Mouse (Mus musculus): Measurements from ENCODE around the gene Ccdc12. TPM values are rescaled to one million over a fixed set of nuclear protein-coding genes. Genes with fewer than 3 reads are reported as not detected.

Gene Ccdc12
- total RNA-seq, 2 experiments from 2014 or later = 69.6 to 78.9 TPM

DNA sequence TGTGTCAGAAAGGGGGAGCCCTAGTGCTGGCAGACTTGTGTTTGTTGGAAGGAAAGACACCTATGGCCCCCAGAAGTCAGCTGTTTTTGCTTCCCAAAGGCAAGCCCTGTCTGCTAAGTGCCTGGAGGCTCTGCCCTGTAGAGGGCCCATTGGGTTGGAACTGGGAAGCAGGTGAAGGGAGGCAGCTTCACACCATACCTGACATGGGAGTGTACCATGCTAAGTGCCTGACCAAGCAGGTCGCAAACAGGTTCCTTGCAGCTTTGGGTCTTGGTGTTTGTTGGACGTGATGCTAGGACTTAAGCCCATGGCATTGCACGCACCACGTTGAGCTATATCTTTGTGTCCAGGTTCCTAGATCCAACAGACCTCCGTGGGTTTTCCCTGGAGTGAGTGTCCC, 40.1 kb downstream of the Ccdc12 start:
- intact Hi-C loops (cut with DNase I) = no loop called here
- DNase-seq = no peak

DNA sequence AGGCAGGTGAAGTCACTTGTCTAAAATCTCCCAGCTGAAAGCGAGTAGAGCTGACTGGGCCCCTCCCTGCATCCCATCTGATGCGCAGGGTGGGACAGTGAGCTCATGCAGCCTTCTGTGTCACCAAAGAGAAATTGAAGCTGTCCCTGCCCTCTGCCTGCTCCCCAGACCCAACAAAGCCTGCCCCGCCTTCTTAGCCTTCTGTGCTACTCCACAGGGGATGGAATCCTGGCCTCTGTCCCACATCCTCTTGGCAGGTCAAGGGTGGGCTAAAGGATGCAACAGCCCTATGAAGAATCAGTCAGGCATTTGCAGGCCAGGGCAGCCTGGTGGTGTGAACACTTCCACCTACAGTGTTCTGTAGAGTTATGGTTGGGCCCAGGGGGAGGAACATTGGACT, 41.2 kb downstream of the Ccdc12 start:
- DNase-seq = peak; percentile 57 to 72
- intact Hi-C loops (cut with DNase I) = no loop called here

DNA sequence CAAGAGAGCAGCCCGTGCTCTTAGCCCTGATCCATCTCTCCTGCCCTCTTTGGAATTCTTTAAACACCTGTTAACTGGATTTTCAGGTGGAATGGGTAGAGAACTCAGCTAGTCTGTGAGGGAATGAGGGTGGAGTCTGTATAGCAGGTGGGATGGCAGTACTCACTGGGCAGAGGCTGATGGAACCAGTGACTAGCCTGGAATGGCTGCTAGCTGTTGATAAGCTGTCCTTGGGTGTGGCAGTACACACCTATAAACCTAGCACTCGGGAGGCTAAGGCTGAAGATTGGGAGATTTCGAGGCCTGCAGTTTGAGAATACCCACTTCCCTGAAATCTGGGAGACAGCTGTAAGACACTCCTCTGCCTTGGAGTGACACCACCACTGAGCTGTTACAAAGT, 43.3 kb downstream of the Ccdc12 start:
- no peak for DNase-seq
- intact Hi-C loops (cut with DNase I) = no loop called here

DNA sequence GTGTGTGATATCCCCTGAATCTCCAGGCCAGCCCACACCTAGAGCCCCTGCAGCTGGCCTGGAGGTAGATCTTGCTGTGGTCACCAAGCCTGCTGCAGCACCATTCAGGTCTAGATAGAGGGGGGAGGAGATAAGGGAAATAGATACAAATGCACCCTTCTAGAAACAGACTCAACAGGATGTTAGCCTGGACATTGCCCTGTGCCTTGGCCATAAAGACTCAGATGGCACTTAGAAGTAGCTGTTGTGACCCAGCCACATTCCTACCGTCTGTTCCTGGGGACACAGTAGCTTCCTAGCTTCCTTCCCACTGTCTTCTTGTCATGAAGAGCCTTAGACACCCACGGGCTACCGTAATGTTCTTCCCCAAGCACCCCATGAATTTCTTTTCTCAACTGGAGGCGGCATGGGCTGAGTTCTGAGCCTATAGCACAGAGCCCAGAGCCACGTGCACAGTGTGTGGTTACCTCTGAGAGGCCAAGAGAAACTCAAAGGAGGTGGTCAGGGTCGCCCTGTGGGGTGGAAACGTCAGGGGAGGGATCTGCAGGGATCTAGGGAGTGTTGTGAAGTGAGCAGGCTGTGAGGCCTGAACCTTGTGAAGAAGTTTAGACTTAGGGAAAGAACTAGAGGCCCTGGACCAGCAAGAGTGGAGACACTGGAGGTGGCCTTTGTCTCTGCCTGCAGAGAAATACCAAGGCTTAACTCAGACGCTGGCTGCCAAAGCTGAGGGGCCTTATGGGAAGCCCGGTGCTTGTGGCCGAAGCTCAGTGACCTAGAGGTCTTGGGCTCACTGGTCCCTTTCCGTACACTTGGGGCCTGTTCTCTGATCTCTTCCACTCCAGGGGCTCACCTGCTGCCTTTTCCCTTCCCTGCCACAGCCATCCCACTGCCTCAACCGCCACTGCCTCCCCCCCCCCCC, 45.1 kb downstream of the Ccdc12 start:
- intact Hi-C loops (cut with DNase I) = no loop called here

DNA sequence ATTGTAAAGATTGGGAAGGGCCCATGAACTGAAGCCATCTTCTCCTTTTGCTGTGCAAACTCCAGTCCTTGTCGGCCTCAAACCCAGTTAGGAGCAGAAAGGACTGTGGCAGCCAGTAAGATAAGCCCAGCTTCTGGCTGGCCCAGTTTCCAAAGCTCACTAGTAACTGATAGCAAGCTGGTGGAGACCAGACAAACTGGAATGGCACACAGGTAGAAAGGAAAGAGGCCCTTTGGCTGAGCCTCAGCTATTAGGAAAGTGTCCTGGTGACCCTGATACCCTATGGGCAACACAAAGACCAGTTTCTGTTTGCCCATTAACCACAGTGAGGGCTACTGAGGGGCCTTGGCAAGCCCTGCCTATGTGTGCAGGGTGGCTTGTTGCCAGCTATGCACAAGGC, 46.5 kb downstream of the Ccdc12 start:
- DNase-seq = peak; percentile 52 to 62
- intact Hi-C loops (cut with DNase I) = no loop called here

More for the DNA sequence above, 45.1 kb downstream of the Ccdc12 start:
- no peak for DNase-seq

DNA sequence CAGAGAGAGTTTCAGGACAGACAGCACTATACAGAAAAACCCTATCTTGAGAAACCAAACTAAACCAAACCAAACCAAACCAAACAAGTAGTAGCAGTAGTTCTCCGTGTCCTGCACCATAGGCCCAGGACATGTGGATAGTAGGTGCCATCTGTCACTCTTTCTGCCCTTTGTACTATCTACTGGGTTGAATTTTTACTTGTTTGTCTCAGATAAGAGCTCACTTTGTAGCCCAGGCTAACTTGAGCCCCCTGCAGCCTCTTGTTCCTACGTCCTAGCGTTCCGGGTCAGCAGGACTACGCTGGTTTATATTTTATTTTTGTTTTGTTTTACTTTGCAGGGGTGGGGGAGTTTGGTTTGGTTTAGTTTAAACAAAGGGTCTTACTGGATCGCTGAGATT, 47.6 kb downstream of the Ccdc12 start:
- intact Hi-C loops (cut with DNase I) = no loop called here

DNA sequence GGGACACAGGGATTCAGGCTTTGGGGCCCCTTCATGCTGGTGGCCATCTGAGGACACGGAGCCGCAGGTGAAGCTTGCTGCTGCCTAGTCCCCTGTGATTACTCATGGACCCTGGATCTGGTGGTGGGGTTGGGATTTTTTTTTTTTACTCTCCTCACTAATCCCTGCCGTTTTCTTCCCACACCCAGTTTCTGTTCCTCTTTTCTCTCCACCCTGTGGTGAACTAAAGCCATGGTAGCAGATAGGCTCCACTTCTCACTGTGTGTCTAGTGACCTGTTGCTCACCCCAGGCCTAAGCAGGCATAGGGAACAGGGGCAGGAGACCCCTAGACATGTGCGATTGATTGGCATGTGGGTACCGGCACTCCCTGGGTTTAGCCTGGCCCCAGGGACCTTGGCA, 50.5 kb downstream of the Ccdc12 start:
- DNase-seq = no peak
- intact Hi-C loops (cut with DNase I) = loop anchor here (5.0 kb wide), 3 partner anchors 34 to 294 kb away; partner anchors contain the start of gene Nbeal2

More for the DNA sequence above, 47.6 kb downstream of the Ccdc12 start:
- no peak for DNase-seq

DNA sequence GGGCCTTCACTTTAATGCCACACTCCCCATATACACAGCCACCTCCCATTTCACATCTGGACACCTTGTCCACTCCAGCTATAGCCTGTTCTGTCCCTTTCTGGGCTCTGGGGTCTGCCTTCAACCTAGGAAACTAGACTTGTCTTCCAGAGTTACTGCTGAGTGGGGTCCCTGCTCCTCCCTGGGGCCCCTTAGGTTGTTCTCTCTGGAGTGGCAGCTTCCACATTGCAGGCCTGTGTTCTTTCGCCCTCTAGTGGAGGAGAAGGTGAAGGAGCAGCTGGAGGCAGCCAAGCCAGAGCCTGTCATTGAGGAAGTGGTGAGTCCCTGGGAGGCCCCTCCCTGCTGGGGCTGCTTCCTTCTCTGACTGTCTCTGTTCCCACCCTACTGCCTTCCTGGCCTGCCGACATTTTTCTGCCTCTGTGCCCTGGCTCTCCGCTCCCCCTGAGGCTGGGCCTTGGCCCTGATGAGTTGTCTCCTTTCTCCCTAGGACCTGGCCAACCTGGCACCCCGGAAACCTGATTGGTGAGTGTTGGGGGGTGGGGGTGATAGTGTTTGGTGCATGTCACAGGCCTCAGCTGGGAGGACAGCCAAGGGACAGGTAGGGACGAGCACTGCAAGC, 53.4 kb downstream of the Ccdc12 start:
- DNase-seq = peak; percentile 89 to 91
- intact Hi-C loops (cut with DNase I) = loop anchor here (1.0 to 5.0 kb wide), 5 partner anchors 37 to 297 kb away; partner anchors contain the start of gene Nbeal2

DNA sequence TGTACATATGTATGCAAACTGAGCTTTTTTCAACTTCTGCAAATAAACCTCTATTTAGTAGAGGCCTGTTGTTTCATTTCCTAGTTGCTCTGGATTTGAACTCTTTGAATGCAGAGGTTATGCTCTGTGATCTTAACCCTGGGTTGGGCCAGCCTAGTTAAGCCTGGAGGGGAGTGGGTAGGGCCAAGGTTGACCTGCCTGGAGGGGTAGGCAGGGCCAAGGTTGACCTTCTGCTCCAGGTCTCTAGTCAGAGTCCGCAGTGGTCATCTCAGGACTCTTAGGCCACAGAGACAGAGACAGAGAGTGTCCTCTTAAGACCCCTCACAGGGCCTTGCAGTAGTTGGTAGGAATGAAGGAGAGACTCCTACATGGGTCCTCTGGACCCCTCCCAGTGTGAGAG, 55.2 kb downstream of the Ccdc12 start:
- DNase-seq = no peak
- intact Hi-C loops (cut with DNase I) = no loop called here

DNA sequence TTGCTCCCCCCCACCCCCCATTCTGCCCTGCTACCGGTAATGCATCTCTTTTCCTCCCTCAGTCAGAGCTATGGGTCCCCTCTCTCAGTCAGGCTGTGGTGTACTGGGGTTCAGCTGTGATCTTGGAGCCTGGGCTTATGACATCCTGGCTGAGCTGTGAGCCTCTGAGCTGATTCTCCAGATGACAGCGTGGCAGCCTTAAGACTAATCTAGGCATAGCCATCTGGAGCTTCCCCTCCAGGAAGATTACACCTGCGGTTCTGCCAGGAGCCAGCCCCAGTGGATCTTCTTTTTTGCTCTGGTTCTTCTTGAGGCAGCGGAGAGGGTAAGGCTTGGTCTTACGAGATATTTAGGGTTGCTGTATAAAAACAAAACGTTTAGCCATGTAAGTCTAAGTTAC, 55.7 kb downstream of the Ccdc12 start:
- intact Hi-C loops (cut with DNase I) = no loop called here

DNA sequence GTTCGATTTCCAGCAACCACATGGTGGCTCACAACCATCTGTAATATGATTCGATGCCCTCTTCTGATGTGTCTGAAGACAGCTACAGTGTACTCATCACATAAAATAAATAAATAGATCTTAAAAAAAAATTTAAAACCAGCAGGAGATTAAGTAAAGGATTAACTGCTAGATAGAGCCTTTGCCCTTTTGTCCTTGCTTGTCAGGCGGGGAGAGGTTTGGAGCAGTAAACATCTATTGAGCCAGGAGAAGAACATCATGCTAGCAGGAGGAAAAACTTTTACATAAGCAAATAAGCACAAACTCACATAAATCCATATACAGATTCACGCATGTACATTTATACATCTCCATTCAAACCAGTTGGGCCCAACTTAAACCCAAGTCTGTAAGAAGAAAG, 56.2 kb downstream of the Ccdc12 start:
- no peak for DNase-seq
- intact Hi-C loops (cut with DNase I) = no loop called here

More for the DNA sequence above, 55.7 kb downstream of the Ccdc12 start:
- no peak for DNase-seq

DNA sequence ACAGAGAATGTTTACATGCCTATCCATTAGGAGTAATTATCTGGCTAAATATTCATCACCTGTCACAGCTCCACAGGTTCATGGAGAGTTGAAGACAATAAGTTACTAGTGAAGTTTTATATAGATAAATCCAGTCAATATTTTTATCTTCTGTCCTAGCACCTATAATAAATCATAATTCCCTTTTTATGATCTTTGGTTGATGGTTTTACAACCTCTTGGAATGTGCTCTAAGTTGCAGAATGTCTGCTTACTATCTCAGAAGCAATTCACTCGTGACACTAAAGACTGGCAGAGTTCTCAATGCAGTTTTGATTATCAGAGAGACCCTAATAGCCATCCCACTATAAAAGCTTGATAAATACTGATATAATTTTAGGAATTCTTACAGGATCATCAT, 57.1 kb downstream of the Ccdc12 start:
- no peak for DNase-seq
- intact Hi-C loops (cut with DNase I) = no loop called here

DNA sequence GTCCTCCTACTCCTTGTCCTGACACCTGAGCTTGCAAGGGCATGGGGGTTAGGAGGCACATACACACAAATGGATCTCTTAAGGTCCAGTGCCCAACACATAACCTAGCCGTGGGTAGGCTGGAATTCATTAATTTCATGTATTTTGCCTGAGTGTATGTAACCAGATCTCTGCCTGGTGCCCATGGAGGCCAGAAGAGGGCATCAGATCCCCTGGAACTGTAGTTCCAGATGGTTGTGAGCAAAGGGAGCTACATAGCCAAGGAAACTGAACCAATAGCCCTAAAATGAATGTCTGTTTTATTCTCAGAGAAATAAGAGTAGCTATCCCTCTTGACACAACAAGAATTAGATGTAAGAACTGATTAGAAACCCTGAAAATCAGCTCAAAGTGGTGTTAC, 59.1 kb downstream of the Ccdc12 start:
- intact Hi-C loops (cut with DNase I) = loop anchor here (5.0 kb wide), 1 partner anchor 227 kb away; no protein-coding TSS in a partner anchor
- DNase-seq = no peak

DNA sequence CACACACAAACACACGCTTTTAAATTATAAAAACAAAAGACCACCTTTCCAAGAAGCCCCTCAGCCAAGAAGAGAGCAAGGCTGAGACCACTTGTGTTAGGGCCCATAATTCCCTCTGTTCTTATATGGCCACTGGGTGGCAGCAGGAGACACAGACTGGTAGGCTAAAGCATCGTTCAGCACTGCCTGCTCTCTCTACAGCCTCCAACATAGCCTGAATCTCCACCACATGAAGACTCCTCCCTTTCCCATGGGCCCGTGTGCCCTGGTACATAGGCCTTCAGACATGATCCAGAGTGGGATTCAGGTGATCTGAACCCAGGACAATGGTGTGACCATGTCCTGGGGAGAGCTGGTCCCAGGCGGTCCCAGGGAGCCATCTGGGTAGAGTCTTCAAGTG, 60.5 kb downstream of the Ccdc12 start:
- intact Hi-C loops (cut with DNase I) = loop anchor here (1.0 to 5.0 kb wide), 4 partner anchors 43 to 226 kb away; no protein-coding TSS in a partner anchor
- DNase-seq = peak; percentile 78 to 83

DNA sequence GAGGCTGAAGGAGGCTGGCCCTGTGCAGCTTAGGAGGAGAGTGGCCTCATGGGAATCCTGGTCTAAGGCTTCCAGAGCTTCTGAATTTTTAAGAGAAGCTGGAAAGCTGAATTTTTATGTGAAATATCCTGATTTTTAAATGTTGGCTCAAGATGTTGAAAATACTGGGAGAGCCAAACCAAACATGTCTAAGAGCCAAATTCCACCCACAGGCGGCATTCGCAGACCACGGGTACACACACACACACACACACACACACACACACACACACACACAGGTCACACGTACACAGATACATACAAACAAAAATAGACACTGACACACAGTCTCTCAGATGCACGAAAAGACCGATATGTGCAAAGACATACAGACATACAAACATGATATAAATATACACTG, 61.8 kb downstream of the Ccdc12 start:
- intact Hi-C loops (cut with DNase I) = loop anchor here (5.0 kb wide), 1 partner anchor 224 kb away; no protein-coding TSS in a partner anchor
- no peak for DNase-seq

DNA sequence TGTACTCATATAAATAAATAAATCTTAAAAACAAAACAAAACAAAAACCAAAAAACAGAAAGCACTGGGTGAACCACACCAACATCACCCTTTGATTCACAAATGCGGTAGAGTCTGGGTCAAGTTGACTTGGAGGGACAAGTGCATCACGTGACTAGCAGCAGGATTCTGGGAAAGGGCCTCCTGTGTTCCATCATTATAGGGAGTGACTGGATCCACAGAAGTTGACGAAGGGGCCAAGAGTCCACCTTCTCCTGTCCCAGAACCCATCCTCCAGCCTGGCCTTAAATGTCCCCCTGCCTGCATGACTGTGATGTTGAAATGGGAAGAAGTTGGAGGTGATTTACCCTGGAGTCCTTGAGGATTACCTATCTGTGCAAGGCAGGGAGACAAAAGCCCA, 62.5 kb downstream of the Ccdc12 start:
- intact Hi-C loops (cut with DNase I) = loop anchor here (5.0 kb wide), 1 partner anchor 223 kb away; no protein-coding TSS in a partner anchor
- no peak for DNase-seq

DNA sequence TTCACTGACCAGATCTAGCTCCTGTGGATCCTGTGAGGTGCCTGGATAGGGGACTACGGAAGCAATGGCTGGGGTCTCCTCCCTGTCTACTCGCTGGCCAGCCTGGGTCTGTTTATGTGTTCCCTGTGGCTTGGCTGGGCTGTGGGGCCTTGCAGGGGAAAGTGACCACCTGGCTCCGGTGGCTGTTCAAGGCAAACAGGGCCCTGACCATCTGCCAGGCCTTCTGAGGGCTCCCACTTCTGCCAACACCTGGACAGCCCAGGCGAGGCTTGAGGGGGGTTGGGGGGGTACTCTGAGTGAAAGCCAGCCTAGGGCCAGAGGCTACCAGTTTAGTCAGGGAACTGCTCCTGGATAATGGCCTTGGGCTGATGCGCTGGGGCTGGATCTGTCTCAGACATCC, 63.7 kb downstream of the Ccdc12 start:
- no peak for DNase-seq
- intact Hi-C loops (cut with DNase I) = loop anchor here (5.0 kb wide), 1 partner anchor 222 kb away; no protein-coding TSS in a partner anchor

DNA sequence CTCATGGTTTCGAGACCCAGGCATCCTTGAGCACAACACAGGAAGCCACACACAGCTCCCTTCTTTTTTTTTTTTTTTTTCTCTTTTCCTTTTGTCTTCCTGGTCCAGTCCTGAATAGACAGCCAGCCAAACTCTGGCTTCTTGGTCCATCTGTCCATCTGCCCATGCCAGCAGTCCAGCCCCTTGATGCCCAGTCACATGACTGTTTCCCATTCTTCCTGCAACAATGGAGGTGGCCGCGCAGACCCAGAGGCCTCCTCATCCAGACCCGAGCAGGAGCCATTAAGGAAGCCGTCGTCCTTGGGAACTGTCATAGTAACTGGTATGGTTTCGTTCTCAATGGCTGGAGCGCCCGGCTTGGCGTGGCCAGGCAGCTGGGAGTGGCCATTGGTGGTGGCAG, 65.8 kb downstream of the Ccdc12 start:
- no peak for DNase-seq
- intact Hi-C loops (cut with DNase I) = no loop called here

DNA sequence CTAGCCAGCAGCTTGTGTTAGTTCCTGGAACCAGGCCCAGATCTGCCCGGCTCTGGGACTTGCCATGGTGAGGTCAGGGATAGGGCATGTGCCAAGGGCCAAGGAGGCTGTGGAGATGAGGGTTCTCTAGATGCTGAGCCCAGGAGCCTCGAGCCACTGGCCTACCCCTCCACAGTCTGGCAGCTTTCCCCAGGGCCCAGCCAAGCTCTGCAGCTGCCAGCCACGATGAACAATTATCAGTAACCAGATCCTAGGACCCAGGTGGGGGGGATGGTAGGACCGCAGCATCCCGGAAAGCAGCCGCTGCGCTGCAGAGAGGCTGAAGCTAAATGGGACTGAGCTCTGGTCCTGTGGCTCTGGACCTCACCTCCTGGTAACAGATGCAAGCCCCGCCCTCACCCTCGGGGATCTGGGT, 69.4 kb downstream of the Ccdc12 start:
- DNase-seq = peak; percentile 64 to 70
- intact Hi-C loops (cut with DNase I) = no loop called here

DNA sequence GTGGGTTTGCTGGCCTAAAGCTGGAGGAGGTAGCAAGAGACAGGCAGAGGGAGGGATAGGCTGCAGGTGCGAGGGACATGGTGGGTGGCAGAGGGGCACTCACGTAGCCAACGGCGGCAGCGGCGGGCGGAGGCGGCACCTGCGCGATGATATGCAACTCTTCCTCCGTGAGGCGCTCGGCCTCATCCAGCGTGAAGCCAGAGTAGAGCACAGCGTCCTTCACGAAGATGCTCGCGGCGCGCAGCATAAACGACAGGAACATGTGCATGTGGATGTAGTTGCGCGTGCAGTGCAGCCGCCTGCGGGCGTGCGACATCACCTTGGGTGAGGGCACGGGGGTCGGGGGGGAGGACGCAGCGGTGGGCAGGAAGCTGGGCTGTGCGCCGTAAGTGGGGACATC, 70.6 kb downstream of the Ccdc12 start:
- intact Hi-C loops (cut with DNase I) = no loop called here
- no peak for DNase-seq

DNA sequence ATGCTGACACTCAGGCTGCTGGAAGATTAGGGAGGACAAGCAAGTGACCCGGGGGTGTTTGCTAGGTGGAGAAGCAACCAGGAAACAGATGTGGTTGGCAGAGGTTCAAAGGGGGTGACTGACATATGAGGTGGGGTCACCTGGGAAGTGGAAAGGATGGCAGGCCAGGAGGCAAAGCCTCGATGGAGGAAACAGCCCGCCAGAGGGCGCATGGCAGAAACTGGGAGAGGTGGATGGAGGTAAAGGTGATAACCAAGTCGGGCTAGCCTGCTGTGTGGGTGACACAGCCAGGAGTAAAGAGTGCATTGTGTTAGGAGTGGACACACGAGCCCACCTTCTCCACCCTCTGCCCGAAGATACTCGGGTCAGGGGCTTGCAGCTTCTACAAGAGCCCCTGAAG, 73.5 kb downstream of the Ccdc12 start:
- peak; percentile 54 to 74 for DNase-seq
- intact Hi-C loops (cut with DNase I) = loop anchor here (1.0 to 5.0 kb wide), 2 partner anchors 29 to 142 kb away; no protein-coding TSS in a partner anchor
